Mouse (Mus musculus) MEL-GATA-1-ER (cell line): ENCODE results near the gene Vsig2.

Source experiments
- DNase-seq: peaks from one replicate; pipeline ENCODE4 v3.0.0-alpha.2; 2012; ENCODE audit warnings: low read depth; ENCODE audit errors: extremely low read depth

Vsig2 gene

GRCm38 (mm10) chr9:37530888-37531705 lies 8.0 kb upstream of the Vsig2 start:
- no peak for DNase-seq

GRCm38 (mm10) chr9:37536851-37537250 lies 2.2 kb upstream of the Vsig2 start:
- DNase-seq = no peak

DNA sequence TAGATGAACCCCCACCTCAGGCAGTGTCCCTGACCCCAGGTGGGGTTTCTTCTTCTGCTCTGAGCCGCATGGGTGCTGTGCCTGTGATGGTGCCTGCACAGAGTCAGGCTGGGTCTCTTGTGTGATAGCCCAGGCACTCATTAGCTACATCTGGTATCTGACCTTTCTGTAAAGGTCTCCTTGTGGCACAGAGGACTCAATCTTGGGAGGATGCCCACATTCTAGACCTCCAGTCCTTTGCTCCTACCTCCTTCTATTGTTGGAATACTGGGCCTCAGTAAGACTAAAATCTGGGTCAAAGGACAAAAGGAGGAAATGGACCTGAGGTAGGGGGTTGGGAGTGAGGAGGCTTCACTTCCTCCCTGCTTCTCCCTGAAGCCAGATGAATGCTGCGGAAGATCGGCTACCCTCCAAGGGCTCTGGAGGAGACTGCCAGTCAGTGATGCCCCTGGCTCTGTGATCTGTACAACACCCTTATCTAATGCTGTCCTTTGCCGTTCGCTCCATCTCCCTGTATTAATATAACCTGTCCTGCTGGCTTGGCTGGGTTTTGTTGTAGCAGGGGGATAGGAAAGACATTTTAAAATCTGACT lies 1.3 kb upstream of the Vsig2 start:
- no peak for DNase-seq

DNA sequence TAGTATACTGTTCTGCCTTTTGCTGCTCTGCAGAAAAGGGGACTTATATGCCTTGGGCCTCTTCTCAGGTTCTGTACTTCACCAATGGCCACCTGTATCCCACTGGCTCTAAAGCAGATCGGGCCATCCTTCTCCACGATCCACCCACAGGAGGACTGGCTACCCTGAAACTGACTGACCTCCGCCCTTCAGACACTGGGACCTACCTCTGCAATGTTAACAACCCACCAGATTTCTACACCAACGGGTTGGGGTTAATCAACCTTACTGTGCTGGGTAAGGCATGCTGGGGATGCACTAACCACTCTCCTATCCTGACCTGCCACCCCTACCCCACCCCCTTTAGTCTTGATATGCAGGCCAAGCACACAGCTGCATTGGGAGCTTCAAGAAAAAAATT lies 1.2 kb downstream of the Vsig2 start:
- no peak for DNase-seq

GRCm38 (mm10) chr9:37540701-37541575 lies 1.9 kb downstream of the Vsig2 start:
- DNase-seq = no peak

- DNase-seq = no peak
Measured at GRCm38 (mm10) chr9:37541851-37542642, 3.0 kb downstream of the Vsig2 start.

DNA sequence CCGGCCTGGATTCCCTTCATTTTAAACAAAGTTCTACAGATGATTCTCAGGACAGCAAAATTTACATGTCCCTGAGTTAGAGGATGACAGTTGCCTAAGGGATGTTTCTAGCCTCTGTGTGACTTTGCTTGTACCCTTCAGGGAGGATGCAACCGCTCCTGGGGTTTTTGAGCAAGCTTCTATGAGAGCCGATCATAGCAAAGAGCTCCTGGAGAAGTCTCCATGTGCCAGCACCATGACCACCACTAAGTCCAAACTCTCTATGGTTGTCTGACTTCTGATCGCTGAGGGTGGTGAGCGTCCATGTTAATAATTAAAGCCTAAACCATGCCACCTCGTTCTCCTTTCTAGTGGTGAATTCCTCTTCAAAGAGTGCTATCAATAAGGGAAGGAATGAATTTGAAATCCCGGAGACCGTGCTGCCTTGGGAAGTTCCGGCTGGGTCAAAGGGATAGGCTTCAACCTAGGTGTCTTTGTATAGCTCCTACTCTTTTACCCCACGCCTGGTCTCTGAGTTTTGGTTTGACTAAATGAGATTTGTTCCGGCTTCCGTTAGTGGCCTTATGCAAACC lies 4.9 kb downstream of the Vsig2 start:
- no peak for DNase-seq

DNA sequence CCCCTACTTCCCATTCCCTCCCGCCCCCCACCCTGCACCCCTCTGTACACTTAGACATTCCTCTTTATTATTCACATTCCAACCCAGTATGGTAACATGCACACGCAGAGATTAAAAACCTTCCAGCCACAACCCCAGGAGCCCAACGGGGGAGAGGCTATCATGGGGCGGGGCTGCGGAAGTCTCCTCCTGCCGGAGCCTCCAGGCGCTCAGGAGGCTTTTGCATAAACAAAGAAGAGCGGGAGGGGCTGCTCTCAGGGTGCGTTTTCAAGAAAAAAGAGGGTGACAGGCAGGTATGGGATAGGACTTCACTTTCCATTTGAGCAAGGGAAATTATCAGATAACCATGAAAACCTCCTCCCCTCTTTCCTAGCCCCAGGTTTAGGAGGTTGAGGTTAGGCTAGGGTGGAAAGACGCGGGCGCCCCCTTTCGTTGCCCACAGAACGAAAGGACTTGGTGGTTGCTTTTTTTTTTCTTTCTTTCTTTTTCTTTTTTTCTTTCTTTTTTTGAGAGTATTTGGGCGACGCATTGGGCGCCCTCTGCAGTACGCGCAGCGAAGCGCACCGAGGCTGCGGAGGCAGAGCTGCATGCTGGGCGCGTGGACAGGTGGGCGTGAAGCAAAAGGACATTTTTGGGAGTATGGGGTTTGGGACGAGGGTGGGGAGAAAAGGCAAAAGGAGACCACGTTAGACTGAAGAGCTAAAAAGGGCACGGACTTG lies 5.6 kb downstream of the Vsig2 start:
- DNase-seq = no peak

- DNase-seq = no peak
Measured at GRCm38 (mm10) chr9:37545166-37545610, 6.1 kb downstream of the Vsig2 start.

DNA sequence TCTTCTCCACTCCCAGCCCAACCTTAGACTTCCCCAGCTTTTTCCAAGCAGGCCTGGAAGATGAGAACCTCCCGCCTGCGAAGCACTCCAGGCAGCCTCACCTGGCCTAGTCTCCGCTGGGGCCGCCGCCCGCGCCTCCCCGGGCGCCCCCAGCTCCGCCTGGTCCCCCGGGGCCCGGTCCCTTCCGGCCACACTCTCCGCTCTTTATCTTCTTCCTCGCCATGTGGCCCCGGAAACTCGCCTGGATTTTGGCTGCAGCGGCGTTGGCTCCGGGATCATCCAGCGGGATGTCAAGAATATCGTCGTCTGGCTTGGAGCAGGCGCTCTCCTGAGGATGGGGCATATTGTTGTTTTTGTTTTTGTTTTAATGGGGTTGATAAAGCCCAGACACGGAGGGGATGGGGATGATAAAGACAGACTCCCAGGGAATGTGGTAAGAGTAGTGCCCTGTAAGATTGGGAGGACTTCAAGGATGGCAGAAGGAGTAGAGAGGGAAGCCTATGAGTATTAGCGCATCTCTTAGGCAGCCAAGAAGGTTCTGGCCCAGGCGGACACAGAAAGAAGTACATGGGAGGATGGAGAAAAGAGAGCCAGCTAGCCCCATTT lies 6.9 kb downstream of the Vsig2 start:
- DNase-seq = no peak

- DNase-seq = no peak
Measured at GRCm38 (mm10) chr9:37546889-37547288, 7.8 kb downstream of the Vsig2 start.

- no peak for DNase-seq
Measured at GRCm38 (mm10) chr9:37550435-37550834, 11.4 kb downstream of the Vsig2 start.

- no peak for DNase-seq
Measured at GRCm38 (mm10) chr9:37551751-37552531, 12.9 kb downstream of the Vsig2 start.

DNA sequence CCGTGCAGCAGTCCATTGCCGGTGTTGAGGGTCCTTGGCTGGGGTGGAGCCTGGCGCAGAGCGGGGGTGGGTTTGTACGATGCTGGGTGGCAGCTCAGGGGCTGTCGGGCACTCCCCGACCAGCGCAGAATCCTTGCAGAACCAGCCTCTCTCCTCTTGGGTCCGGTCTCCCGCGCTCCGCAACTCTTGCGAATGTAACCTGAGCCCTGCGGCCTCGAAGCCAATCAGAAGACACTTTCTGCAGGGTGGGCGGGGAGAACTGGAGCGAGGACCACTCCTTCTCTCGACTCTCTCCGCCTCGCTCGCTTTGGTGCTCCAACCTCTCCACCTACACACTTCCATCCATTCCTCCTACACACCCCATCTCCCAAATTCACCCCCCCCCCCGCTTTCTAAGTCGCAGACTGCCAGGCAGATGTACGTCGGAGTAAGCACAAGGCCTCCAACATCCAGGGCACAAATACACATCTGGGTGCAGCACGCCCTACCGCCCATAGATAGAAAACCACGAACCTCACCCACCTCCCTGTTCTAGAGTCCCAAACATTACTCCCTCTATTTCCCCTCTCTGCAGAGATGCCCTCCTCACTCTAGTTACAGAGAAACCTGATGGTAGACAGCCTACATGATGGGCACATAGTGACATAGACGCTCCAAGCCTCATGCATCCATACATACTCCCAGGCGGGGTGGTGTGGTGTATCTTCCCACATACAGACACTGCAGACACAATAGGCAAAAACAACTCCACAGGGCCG lies 13.7 kb downstream of the Vsig2 start, which contains the start of gene Nrgn:
Gene Nrgn (minus strand): TSS at position 369 of the 758 bp plus-strand sequence.
- peak; percentile 81 for DNase-seq

DNA sequence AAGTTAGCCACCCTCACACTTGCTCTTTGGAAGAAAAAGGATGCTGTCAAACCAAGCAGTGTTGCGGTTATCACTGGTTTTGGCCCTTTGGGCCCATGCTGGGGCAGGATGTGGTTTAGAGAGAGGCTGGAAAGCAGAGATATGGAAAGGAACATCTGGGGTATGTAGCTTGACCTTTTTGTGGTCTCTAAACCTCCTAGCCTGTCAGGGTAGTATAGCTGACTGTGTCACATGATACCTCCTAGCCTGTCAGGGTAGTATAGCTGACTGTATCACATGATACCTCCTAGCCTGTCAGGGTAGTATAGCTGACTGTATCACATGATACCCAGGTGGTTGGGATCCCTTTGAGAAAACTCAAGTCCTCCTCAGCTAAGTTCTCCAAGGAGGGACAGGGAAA lies 15.2 kb downstream of the Vsig2 start:
- DNase-seq = peak; percentile 93

GRCm38 (mm10) chr9:37554838-37555748 lies 16.0 kb downstream of the Vsig2 start, which contains the start of gene Siae:
Gene Siae, plus strand, starts transcription at chr9:37555698.
- DNase-seq = no peak

DNA sequence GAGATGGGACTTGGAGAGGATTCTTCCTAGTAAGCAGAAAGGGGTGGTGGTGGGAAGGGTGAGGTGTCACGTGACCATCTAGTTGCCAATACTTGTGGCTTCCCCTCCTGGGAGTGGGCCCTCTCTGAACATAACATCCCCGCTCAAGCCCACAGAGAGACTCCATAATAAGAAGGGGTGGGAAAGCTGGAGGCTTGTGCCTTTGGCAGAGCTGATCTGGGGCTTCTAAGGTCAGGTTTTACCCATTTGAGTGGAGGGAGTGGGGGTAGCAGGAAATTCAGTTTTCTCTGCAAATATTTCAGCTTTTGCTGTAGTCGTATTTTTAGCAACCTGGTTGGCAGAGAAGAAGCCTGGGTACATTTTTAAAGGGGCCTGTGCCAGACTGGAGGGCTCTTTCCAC lies 17.3 kb downstream of the Vsig2 start:
- no peak for DNase-seq
